Mouse (Mus musculus) lung, postnatal 0 days (tissue): Measurements from ENCODE around the gene Pla2g2f.

ENCODE experiments used
- CTCF ChIP-seq: IDR thresholded peaks from 2 replicates; pipeline ENCODE4 v1.5.1; 2016; ENCODE audit warnings: antibody characterized with exemption, mild to moderate bottlenecking
- EP300 ChIP-seq: IDR thresholded peaks from 2 replicates; pipeline ENCODE4 v1.6.1; 2016; ENCODE audit warnings: antibody characterized with exemption, mild to moderate bottlenecking, control low read depth

- TF ChIP-seq CTCF (peak; percentile 82), EP300 (no peak)
Observed at GRCm38 (mm10) chr4:138708636-138709035, 48.8 kb downstream of the Pla2g2f start.
